Mouse (Mus musculus) activated CD4-positive, CD25-positive, alpha-beta regulatory T cell, adult 4 months (primary cell): ENCODE measurements around the gene Ednra. TPM values are rescaled to one million over a fixed set of nuclear protein-coding genes. Genes with fewer than 3 reads are reported as not detected.
A peak's percentile ranks its signal among the peaks of the same experiment; 100 is the strongest.

ENCODE experiments used
- ATAC-seq: one replicate; pipeline ENCODE4 v1.8.0; 2017
- polyA plus RNA-seq, 2 experiments: library from polyadenylated mRNA; unstranded; fragments of 100-300 nt; shearing (Covaris generic); gene quantifications; one replicate each; pipeline ENCODE4 v1.2.1; 2017

The Ednra gene
- polyA plus RNA-seq, 2 experiments from 2014 or later, result not detected

DNA sequence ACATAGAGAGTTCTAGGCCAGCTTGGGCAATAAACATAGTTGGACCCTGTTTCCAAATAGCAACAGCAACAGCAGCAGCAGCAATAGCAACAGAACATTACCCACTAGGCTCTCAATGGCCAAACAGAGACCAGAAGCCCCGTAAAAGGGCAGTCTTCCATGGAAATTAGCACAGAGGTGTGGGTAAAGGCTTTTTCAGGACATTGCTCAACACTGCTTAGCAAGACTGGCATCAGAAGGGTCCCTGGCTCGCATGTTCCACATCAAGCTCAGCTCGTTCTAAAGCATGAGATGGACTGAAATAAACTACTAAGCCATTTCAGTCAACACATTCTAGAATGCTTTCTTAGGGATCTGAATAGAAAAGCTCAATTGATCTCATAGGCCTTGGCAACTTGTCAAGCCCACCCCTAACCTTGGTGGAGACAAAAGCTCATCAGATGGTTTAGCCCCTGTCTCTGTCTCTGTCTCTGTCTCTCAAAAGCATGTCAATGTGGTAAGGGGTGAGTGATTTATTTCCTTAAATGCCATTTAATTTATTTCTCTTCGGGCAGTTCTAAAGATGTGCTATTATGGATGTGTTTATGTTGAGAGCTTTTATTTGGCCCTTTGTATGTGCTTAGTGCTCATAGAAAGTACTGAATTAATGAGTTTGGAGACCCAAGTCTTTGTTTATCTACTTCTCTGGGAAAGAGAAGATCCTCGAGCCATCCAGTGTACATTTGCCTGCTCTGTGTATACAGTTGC, 84.0 kb downstream of the Ednra start:
- no peak for ATAC-seq

DNA sequence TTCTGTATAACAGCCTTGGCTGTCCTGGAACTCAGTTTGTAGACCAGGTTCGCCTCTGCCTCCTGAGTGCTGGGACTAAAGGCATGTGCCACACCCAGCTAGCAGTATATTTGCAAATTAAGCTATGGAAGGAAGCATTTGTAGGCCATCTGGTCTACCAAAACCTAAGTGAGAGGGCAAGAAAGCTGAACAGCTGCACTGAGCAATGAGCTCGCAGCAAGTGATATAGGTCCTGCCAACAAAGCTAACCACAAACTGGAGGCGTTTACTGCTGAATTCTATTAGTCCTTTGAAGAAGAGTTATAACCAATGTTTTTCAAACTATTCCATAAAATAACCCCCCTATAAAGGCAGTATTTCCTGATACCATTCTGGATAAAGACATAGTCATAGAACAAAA, 86.7 kb downstream of the Ednra start:
- ATAC-seq, result no peak

DNA sequence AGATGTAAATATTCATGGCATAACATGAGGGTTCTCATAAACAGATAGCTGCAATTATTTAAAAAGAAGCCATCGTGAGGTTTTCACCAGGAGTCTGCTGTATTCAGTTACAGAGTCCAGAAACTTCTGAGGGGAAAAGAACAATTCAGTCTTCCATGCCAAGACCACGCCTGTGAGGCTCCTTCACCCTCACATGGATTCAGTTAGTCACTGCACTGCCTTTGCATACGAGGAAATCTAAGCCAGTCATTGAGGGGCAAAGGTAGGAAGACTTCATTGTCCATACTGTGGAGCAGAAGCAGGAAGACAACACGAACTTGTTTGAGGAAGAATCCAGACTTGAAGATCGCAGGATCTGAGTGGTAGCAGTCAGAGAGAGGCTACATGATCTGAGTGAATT, 90.2 kb downstream of the Ednra start:
- ATAC-seq, result no peak

DNA sequence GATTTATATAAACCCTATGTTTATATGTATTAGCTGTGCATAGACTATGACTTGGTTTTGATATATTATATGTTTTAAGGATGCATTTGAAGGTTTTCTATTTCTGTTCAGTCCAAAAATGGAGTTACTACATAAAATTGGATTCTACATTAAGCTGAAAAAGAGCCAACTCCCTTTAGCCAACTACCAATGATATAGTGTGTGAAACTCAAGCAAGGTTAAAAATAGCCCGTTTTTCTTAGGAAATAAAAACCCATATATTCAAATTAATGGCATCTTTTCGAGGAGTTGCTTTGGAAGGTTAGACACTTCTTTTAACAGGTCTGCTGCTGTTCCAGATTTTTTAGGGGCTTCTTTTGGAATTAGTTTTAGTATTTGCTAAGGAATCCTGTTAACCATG, 91.1 kb downstream of the Ednra start:
- ATAC-seq, result no peak

DNA sequence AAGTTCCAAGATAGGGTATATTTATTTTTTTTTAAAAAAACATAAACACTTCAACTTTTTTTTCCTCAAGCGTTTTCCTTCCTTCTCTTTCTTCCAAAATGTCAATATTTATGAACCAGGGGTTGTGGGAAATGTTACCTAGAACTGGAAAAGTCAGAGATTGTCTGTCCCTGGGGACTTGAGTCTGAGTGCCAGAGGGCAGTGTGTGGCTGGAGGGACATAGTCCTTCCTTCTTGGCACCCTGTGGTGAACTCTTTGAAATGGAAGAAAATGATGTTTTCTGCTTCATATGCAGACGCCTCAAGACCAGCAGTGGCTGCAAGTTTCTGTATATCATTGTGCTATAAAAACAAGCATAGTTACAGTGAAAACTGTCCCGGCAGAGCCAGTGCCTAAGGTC, 93.6 kb downstream of the Ednra start:
- ATAC-seq, result no peak

- ATAC-seq, result peak; percentile 94
These were observed 94.3 kb downstream of the Ednra start for GRCm38 (mm10) chr8:77629858-77630537.

DNA sequence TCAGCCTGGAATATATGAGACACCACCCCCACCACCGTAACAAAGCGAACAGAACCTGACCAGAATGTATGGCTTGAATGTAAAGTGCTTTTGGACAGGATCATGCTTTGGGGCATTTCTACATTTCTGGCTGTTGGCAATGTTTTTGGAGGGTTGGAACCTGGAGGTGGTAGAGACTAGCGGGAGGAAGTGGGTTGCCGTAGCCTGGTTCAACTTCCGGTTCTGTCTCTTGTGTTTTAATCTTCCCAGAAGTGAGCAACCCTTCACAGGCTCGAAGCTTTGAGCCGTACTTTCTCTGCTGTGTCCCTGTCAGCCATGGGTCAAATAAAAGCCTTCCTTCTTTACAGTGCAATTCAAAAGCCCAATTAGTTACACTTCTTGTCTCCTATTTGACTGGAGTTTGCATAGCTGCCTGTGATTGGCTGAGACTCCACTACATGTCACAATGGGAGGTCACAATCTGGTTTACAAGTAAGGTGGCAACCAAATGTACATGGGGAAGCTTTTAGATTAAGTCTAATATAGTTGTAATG, 100.5 kb downstream of the Ednra start:
- ATAC-seq, result peak; percentile 77

DNA sequence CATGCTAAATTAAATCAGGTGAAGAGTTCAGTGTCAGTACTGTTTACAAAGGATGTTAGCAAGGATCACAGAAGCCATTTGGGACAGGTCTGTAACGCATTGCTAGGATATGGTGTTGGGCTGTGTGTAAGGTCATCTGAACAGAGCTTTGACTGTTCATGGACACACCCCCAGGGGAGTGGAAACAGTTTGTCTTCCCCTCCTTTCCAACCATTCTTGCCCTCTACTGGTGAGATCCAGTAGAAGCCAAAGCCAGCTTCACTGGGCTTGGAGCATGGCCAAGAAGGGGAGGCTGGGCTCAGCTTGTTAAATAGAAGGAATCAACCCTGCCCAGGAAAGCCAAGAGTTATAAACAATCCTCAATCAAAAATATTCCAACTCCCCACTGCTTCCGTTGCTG, 106.3 kb downstream of the Ednra start:
- peak; percentile 46 for ATAC-seq

Other genes starting within 250 kb of the Ednra start
- gene Arhgap10, start 206.5 kb downstream of the Ednra start, polyA plus RNA-seq, result 1 to 10 TPM; 2.1 to 2.9 TPM
- gene Prmt9, start 175.1 kb downstream of the Ednra start, polyA plus RNA-seq, result 10 to 100 TPM; 11.5 to 15.7 TPM
- gene Tmem184c, start 113.8 kb downstream of the Ednra start, polyA plus RNA-seq, result 10 to 100 TPM; 15.6 to 24.6 TPM